Mouse (Mus musculus) lung, postnatal 0 days (tissue): ENCODE measurements around the gene Hacl1.

Source experiments
- CTCF ChIP-seq: IDR thresholded peaks from 2 replicates; pipeline ENCODE4 v1.5.1; 2016; ENCODE audit warnings: antibody characterized with exemption, mild to moderate bottlenecking
- EP300 ChIP-seq: IDR thresholded peaks from 2 replicates; pipeline ENCODE4 v1.6.1; 2016; ENCODE audit warnings: antibody characterized with exemption, mild to moderate bottlenecking, control low read depth

DNA sequence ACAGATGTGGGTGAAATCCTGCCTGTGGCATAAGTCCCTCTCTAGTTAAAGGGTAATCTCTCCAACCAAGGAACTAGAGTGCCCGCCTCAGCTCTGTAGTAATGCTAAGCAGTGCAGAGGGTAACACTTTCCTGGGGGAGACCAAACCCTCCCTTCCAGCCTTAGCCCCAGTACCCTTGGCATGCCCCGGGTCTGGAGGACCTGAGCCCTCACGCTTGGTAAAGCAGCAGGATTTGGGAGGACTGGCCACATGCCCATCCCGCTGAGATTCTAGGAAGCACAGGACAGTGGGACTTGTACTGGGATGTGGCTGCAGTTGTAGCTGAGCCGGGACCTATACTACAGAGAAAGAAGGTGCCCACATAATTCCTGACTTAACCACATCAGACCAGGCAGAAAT is 13.7 kb upstream of the Hacl1 start:
- no peak for TF ChIP-seq CTCF
- TF ChIP-seq EP300: no peak
